Mouse (Mus musculus) liver, embryonic 14 days (tissue): ENCODE measurements around the gene Chek2. TPM values are rescaled to one million over a fixed set of nuclear protein-coding genes. Genes with fewer than 3 reads are reported as not detected.

Source experiments
- polyA plus RNA-seq: library from polyadenylated mRNA; depleted of rRNA; stranded (reverse); fragments of >200 nt; gene quantifications from 2 replicates; pipeline ENCODE4 v1.2.3, GENCODE M21; 2012; rRNA removed

The Chek2 gene
- 29.1 and 32.0 TPM in 2 replicates for polyA plus RNA-seq

DNA sequence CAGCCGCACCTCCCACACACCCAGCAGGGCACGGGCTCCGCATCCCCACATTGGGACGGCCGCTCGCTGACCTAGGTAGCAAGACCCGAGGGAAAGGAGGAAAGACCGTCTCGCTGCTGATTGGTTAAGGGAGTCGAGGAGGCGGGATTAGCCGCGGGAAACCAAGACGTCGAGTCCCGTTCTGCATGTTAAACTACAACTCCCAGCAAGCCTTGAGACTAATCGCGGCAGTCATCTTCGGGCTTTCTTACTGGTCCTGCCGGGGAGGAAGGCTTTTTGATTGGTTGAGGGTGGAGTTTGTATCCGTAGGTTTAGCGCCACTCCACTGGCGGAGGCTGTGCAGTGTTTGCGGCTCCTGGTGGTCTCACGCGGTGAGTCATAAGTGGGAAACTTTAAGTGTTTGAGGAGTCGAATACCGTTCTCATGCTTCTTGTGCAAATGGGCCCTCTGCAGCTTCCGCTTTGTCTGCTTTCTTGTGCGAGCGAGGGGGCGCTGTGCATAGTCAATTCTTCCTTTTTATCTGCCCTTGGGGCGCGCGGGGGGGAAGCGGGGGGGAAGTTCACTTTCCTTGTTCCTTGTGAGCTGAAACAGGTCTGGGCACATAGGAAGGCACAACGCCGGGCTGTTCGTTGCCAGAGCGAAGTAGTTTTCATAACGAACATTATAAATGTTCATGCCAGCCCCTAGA is at the start of gene Chek2, which contains the start of gene Hscb:
Gene Chek2, plus strand, starts transcription at position 302 of the 688 bp plus-strand sequence.
Gene Hscb, minus strand, starts transcription at position 100 of the 688 bp plus-strand sequence.

DNA sequence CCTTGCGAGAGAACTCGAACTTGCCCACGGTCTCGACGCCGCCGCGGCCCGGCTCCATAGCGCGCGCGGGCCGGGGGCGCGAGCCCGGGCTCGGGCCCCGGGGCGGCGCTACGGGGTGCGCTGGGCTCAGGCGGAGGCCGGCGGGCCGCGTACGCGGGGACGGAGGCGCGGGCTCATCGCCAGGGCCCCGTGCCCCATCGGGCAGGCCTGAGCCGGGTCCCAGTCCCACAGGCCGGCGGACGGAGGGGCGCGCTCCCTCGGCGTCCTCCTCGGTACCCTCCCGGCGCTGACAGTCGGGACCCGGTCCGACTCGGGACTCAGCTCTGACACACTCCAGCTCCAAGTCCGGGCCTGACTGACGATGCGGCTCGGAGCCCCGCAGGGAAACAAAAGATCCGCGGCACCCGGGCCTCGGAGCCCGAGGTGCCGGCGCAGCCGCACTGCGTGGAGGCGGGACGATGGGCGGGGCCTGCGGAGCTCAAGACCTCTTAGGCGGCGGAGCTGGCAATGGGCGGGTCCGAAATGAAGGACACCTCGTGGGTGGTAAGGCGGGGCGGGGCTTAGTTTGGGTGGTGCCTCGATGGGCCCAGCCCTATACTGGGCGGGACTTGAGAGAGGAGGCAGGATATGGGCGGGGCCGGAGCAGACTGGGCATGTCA is 30.0 kb upstream of the Chek2 start, which contains the start of gene Ulk1:
Gene Ulk1, minus strand, starts transcription at position 431 of the 659 bp plus-strand sequence.

DNA sequence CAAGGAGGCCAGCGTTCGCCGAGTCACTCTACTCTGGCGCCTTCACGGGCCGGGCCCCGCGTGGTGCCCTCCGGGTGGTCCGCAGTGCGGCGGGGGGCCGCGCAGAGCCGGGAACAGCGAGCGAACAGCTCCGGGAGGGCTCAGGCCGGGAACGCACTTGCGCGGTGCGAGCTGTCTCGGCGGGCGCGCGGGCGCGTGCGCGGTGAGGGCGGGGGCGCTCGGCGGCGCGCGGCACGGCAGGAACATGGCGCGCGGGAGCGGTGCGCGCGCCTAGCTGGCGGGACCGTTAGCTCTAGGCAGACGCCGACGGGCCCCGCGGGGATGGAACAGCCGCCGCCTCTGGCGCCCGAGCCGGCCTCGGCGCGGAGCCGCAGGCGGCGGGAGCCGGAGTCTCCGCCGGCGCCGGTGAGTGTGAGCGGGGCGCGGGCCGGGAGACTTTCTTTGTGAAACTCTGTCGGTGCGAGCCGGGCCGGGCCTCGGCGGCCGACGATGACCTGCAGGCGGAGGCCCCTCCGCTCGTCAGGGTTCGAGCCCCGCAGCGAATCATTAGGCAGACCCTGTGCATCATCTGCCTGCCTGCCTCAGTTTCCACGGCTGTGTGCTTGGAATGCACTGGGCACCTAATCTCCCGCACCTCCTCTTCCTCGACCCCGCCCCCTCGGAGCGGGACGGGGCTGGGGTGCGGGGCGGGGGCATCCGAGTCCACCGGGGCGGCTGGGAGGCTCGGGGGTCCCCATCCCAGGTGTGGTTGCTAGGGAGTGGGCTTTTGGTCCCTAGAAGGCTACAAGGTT is 40.0 kb downstream of the Chek2 start, which contains the start of gene Ttc28:
Gene Ttc28, plus strand, starts transcription at position 220 of the 791 bp plus-strand sequence.

Other genes starting within 250 kb of the Chek2 start
- 46.6 and 54.3 TPM in 2 replicates for gene Noc4l, start 186.6 kb upstream of the Chek2 start, polyA plus RNA-seq
- gene Ddx51, start 186.5 kb upstream of the Chek2 start, polyA plus RNA-seq: 8.7 and 9.8 TPM in 2 replicates
- gene Ep400, start 69.3 kb upstream of the Chek2 start, polyA plus RNA-seq: 13.4 and 18.7 TPM in 2 replicates
- gene Pus1, start 59.3 kb upstream of the Chek2 start, polyA plus RNA-seq: 24.5 and 27.7 TPM in 2 replicates
- 14.3 and 17.9 TPM in 2 replicates for gene Ulk1, start 29.9 kb upstream of the Chek2 start, polyA plus RNA-seq
- 24.1 and 28.3 TPM in 2 replicates for gene Hscb, start 202 bp upstream of the Chek2 start, polyA plus RNA-seq
- gene Ttc28, start 39.8 kb downstream of the Chek2 start, polyA plus RNA-seq: 0.43 and 0.46 TPM in 2 replicates